Mouse (Mus musculus) frontal cortex, adult 2 months (tissue): ENCODE measurements around the gene Syne4. TPM values are rescaled to one million over a fixed set of nuclear protein-coding genes. Genes with fewer than 3 reads are reported as not detected.

Experiments used
- DNase-seq, 2 experiments: peaks; one replicate each; pipeline ENCODE4 v3.0.0; 2022; ENCODE audit warnings: low spot score in 1 of 2; ENCODE audit errors: extremely low spot score in 1 of 2
- polyA plus RNA-seq: library from polyadenylated mRNA; depleted of rRNA; stranded (reverse); fragments of >200 nt; gene quantifications from 2 replicates; pipeline ENCODE4 v1.2.3, GENCODE M21; 2012; rRNA removed

Syne4 gene
- 27.6 and 29.9 TPM in 2 replicates for polyA plus RNA-seq

DNA sequence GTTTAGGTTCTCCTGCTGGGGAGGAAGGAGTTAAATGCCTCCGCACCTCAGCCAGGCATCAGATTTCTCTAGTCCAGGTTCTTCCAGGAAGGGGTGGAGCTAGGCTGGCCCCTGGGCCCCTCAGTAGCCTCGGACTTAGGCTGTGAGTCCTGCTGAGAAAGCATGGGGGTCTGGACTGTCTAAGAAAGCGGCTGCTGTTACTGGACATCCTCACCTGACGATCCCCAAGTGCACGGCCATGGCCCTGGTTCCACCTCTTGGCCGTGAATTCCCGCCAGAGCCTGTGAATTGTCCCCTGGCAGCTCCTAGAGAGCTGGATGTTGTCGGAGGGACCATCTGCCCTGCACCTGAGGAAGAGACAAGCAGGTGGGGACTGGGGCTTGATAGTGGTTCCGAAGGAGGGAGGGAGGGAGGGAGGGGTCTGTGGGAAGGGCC lies at the start of gene Syne4:
Gene Syne4 (plus strand): TSS at position 87 of the 435 bp plus-strand sequence.
- no peak for DNase-seq

DNA sequence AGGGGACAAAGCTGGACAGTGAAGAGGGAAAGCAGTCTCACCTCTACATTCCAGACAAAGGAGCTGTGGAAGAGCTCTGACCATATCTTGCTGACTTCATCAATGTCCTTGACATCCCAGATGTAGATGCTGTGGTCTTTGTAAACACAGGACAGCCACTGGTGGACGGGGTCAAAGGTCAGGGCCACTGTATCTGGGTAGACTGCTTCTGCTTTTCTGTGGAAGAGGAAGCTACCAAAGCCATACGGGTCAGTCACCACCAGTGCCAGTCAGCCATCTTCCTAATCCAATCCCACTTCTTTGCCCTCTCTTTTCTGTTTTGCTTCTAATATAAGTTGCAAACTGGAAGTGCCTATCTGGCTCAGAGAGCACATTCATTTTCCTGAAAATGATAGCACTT lies 49.6 kb upstream of the Syne4 start:
- no peak for DNase-seq

DNA sequence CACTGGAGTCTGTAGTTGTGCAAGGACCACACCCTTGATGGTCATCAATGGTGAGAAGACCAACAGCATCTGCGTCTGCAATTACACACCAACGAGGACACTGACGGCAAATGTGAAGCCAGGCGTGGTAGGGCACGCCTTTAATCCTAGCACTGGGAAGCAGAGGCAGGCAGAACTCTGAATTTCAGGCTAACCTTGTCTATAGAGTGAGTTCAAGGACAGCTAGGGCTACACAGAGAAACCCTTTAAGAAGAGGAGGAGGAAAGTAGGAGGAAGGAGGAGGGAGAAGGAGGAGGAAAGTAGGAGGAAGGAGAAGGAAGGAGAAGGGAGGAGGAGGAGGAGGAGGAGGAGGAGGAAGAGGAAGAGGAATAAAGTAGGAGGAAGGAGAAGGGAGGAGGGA lies 49.1 kb upstream of the Syne4 start:
- no peak for DNase-seq

DNA sequence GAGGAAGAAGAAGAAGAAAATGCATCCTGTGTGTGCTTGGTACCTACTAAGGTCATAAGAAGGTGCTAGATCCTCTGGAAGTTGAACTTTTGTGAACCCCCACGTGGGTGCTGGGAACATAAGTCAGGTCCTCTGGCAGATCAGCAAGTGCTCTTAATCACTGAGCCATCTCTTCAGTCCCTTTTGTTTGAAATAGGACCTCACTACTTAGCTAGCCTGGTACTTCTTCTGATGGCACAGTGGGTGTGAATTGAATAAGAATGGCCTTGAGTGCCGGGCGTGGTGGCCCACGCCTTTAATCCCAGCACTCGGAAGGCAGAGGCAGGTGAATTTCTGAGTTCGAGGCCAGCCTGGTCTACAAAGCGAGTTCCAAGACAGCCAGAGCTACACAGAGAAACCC lies 48.7 kb upstream of the Syne4 start:
- DNase-seq: no peak

DNA sequence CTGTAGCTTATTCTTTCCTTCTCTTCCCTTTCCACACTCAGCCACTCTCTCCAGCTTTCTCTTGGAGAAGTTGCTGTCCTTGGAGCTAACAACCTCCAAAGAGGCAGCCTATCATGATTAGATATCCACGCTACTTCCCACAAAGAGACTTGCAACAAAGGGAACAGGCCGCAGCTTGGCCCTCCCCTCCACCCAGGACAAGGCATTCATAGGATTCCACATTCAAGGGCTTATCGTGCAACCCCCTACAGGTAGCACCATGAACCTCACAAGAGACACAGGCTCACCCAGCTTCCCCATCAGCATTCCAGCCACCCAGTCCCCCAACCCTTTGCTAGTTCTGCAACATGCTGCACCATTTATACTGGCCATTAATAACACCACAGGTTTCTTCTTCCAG lies 47.8 kb upstream of the Syne4 start:
- no peak for DNase-seq

DNA sequence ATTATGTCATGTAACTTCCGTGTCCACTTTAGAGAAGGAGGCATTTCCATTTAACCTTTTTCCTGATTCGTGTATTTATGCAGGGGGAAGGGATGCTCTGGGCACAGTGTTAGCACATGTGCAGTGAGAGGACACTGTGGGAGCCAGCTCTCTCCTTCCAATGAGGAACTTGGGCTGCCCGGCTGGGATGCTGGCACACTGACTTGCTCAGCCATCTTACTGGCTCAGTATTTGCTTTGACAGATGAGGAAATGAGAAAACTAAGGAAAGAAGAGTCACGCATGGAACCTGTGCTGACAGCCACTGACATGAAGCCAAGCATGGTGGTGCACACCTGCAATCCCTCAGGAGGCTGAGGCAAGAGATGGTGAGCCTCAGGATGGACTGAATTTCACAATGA lies 45.0 kb upstream of the Syne4 start:
- DNase-seq: no peak

DNA sequence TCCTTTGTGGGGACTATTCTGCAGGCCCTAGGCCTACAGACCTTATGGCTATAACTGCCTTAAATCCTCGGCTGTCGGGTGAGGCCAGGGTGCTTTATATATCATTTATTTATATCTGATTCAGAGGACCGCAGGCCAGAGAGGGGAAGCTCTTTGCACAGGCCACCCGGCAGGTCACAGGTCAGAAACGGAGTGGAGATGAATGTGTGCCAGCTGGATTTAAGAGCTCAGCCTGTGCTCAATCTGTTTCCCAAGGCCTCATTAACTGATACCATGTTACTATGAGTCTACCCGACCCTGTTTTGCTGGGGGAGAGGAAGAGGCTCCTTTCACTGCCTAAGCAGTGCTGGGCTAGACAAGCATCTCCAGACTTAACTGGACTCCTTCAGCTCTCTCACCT lies 40.2 kb upstream of the Syne4 start:
- no peak for DNase-seq

DNA sequence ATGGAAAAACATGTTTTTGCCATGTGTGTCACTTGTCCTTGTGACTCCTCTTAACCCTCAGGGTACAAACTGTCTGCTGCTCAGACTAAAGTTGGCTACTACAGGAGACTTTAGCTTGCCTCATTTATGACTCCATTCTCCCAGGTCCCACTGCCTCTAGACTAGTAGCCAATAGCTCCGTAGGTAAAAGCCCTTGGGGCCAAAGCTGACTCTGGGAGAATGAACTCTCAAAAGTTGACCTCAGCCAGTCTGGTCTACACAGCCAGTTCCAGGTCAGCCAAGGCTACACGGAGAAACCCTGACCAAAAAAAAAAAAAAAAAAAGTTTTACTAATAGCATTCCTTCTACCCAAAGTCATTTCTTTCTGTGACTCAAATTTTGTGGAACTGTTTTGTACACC lies 35.7 kb upstream of the Syne4 start:
- DNase-seq: no peak

DNA sequence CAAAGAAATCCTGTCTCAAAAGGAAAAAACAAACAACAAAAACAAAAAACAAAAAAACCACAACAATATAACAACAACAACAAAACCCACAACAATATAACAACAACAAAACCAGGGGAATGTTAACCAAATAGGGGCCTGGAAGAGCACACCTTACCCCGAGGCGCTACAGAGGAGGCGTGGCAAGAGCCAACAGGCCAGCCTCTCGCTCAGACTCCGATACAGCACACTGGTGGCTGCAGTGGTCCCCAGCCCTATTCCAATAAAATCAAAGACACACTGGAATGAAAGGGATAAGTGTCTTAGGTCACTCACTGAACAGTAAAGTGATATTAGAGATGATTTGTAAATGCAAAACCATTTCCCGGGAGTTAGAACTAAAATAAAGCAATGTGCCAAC lies 35.1 kb upstream of the Syne4 start:
- DNase-seq: no peak

DNA sequence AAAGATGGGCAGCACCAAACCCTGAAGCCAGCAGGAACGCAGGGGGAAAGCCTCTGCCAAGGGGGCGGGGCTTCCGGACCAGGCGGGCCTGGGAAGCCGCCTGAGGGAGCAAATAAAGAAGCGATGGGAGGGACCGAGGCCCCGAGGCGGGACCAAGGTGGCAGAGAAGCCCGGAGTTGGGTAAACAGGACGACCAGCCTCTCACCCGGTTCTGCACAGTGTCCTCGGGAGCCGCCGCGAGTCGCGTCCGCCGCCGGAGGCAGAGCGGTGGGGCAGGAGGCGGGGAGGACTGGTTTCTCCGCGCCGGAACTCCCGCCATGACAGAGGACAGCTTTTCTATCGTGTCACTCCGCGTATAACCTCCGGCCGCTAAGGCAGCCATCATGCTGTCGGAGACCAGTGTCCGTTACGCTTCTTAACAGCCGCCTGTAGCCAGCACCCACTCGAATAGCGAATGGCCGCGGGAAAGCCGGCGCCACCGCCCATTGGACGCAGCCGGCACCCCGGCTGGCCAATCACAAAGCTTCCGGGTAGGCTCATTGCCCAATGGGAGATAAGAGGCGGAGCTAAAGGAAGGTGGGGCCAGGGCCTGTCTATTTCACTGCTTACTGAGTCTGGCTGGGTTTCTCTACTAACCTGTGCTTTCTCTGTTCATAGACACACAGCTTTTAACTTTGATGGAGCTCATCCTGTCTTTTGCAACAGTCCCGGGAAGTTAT lies 34.5 kb upstream of the Syne4 start, which contains the start of the genes Thap8 and Wdr62:
Gene Thap8 (plus strand): TSS at position 144 of the 719 bp plus-strand sequence.
Gene Wdr62 (minus strand): TSS at position 469 of the 719 bp plus-strand sequence.
- peak; percentile 76 to 94 for DNase-seq

DNA sequence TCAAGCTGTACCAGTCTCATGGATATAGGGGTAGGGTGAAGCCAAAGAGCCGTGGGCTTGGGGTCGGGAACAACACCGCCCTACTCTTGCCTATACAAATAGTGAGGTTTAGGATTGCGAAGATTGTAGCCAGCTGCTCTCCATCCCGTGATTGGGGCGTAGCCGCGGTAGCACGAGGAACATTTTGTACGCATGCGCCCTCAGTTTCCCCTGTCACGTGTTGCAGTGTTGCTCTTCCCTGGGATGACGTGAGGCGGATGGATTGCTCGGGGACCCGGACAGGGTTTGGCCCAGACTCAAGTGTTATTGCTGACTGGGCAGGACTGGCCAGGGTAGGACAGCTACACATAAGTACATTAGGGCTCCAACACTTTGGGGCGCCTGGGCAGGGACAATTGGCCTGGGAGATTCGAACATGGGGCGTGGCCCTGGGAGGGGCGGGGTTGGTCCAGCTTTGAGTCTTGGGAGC lies 33.9 kb upstream of the Syne4 start:
- DNase-seq: peak; percentile 83 to 88

DNA sequence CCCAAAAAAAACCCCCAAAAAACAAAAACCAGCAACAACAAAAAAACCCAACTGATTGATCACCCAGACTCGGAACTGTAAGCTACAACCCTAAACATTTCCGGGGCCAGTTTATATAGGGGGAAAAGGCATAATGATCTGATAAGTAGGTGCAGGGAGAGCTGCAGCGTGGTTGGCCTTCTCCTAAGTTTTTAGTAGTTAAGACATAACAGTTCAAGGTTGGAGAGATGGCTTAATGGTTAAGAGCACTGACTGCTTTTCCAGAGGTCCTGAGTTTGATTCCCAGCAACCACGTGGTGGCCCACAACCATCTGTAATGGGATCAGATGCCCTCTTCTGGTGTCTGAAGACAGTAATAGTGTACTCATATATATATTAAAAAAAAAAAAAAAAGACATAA lies 33.1 kb upstream of the Syne4 start:
- DNase-seq: no peak

DNA sequence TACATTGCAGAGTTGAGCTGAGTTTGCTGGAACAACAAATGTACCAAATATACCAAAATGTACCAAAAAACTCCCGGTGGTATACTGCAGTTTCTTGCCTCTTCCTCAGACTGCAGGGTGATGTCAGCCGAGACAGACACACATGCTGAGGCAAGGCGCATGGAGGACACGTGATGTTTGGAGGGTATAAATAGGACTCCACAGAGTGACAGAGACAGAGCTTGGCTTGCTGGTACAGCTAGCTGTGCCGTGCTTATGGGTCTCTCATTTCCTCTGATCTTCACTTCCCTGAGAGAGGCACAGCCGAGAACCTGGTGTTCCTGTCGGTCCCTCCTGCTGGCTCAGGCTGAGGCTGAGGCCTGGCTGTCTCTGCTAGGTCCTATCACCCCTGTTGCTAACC lies 31.9 kb upstream of the Syne4 start:
- peak in 1 of 2 experiments; percentile 39 for DNase-seq

DNA sequence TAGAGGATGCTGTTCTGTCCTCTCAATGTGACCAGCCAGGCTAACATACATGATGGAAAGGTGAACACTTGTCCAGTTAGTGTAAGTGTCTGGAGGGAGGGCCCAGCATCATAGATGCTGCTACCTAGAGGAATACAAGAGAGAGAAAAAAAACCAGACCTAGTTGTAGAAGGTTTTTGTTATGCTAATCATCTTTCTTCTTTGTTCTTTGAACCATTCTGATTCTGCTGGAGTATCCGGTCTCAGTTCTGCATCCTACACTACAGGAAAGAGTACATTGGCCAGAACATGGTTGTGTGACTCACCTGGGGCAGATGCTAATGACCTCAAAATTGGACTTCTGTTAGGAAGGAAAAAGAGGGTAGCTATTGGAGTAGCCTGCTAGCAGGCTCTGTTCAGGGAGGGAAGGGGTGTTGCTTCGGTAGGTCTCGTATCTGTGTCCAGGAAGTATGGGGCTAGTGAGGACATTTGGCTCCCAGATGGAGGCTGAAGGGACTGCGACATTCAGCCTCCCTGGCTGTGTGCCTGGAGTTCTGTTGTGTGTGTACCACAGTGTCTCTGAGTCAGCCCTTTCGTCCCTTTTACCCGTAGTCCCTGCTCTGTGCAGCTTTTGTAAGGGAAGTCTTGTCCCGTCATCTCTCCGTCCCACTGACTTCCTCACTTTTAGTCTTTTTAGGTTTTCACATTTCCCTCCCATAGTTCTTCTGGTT lies 27.8 kb upstream of the Syne4 start:
- DNase-seq: no peak

DNA sequence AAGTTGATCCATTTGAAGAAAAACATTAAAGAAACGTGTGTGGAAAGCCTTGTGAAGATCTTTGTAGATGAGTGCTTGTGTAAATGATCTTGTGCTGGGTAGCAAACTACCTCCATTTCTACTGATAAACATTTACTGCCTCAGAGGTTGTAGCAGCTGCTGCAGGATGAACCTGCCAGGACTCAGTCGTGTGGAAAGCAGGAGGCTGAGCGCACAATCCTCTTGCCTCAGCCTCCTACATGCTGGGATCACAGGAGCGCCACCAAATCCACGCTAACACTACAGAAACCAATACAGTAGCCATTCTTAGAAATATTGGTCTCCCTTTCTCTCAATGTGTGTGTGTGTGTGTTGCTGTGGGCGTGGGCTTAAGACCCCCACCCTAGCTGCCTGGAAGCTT lies 26.6 kb upstream of the Syne4 start:
- no peak for DNase-seq

DNA sequence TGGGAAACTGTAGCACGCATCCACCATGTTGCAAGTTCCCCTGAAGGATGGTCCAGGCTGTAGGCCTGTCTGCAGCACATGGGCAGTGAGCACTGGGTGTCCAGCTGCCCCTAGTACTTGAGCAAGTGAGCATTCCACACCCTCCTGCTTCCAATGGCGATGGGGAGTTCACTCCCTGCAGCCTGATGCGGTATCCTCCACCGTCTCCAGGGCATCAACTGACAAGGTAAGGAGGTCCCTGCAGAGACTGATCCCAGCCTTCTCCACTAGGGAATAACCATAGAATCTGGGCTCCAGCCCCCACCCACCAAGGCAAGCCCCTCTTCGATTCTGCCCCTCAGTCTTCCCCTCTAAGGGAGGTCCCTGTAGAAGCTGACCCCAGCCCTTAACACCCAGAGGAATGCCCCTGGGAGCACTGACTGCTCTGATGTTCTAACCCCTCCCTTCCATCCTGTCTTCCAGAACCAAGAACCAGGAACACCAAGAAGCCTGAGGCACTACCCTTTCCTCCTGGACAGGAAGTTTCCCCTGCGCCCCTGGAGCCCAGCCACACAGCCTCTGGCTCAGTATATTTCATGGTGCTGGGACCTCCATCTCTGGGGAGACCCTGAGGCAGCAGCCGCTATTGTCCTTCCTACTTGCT lies 25.4 kb upstream of the Syne4 start:
- DNase-seq: no peak

DNA sequence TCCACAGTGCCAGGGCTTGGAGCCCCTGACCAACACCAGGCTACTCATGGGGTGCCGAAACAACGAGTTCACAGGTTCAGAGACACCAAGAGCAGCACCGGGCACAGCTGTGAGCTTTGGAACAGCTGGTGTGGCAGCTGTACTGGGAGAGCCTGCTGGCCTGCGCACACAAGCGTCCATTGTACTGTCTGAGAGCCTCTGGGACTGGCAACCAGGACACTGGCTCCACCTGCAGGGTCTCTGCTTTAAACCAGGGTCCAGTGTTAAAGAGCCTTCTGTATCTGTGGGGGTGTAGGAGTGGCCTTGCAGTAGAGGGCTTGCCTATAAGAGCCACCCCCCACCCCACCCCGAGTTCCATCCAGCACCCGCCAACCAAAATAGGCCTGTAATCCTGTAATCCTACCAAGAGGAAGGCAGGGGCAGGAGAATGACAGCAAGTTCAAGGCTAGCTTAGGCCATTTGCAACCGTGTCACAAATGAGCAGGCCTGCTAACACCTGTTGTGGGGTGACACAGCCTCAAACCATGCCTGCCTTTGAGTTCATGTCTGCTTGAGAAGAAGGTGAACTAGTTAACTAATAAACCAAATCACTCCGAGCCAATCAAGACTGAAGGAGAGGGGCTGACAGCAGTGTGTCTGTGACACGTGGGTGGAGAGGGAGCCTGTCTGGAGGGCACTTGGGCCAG lies 24.8 kb upstream of the Syne4 start:
- DNase-seq: no peak

DNA sequence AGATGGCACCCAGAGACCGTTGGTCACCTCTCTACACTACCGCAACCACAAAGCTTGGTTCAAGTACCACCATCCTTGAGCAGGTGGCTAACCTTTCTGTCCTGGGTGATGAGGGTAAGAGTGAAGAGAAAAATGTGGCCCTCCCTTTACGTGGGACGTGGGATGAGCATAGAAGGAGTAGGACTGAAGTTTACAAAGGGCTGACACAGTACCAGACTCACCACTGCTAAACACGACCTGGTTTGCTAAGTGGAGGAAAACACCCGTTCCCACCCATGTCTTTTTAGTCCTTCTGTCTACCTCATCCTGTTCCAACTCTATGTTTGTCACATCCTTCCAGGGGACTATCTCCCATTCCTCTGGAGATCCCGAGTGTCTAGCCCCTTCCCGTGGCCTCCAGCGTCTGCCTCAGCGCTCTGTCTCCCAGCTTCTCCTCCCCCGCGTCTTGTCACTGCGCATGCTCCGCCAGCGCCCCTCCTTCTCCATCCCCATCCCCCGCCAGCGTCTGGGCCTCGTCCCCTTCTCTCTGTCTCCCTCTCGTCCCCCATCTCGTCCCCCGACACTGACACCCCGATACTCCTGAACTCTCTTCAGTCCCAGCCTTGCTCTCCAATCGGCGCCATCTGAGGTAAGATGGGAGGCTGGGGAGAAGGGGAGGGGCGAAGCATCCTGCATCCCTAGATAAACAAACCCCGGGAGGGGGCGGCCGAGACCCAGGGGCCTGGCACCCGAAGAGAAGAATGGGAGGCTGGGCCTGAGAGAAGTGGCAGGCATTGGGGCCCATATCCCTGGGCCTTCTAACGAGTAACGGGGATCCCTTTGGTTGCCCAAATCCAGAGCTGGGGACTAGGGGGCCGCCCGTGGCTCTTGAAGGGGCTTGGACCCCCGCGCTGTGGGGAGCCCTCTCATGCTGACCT lies 23.1 kb upstream of the Syne4 start, which contains the start of gene Clip3:
Gene Clip3 (plus strand): TSS at position 514 of the 917 bp plus-strand sequence.
- peak; percentile 78 to 93 for DNase-seq

DNA sequence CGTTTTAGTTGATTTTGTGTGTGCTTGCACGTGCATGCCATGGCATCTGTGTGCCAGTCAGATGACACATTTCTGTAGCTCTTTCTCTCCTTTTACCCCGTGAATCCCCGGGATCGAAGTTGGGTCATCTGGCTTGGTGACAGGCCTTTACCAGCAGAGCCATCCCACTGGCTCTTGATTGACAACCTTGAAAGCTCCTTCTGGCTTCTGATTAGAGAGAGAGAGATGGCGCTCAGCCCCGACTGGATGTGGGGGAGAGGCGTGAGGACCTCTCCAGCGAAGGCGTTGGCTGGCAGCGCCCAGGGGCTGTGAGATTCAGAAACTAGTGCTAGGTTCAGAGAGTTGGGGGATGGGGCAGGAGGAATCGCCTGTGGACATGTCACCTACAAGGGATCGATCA lies 20.8 kb upstream of the Syne4 start:
- peak in 1 of 2 experiments; percentile 53 for DNase-seq

DNA sequence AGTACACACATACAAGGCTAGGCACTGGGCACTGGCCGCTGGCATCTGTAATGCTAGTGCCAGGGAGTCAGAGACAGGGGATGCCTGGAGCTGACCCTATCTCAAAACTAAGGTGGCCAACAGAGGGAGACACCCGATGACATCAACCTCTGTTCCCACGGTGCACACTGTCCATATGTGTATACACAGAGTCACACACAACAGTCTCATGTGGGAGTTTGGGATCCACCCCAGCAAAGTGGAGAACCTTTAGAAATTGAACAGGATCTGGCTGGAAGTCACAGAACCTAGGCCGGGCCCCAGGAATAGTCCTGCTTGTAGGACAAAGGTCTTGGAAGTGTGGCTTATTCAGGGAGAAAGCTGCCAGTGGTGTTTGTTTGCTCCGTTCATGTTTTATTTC lies 20.3 kb upstream of the Syne4 start:
- DNase-seq: no peak
